Mouse (Mus musculus): ENCODE measurements around the gene Zmiz1.
A peak's percentile ranks its signal among the peaks of the same experiment; 100 is the strongest.

The Zmiz1 gene

DNA sequence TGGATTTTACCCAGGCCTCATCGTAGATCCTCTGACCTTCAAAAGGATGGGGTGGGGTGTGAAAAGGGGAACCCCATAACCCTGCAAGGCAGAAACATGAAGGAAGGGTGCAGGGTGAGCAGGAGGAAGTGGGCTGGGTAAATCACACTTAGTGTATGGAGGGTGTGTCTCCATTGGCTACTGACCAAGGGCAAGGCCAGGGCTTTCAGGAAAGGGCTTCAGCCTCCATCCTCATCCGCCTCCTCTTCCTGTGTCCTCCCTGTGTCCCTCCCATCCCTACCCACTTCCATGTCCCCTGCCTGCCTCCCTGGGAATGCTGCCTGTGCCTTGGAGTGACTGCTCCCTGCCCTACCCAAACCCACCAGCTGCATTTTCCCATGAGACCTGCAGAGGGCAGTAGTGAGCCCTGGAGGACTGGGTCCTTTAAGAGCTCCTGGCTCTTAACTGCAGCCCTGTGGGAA, 187.2 kb downstream of the Zmiz1 start:
- DNase-seq (ENCODE audit: low read depth): peak; percentile 80

- no peak for DNase-seq (ENCODE audit: low read depth)
These were observed 192.1 kb downstream of the Zmiz1 start for GRCm38 (mm10) chr14:25651131-25651530.

- no peak for DNase-seq (ENCODE audit: low read depth)
These were observed 192.9 kb downstream of the Zmiz1 start for GRCm38 (mm10) chr14:25651905-25652304.

DNA sequence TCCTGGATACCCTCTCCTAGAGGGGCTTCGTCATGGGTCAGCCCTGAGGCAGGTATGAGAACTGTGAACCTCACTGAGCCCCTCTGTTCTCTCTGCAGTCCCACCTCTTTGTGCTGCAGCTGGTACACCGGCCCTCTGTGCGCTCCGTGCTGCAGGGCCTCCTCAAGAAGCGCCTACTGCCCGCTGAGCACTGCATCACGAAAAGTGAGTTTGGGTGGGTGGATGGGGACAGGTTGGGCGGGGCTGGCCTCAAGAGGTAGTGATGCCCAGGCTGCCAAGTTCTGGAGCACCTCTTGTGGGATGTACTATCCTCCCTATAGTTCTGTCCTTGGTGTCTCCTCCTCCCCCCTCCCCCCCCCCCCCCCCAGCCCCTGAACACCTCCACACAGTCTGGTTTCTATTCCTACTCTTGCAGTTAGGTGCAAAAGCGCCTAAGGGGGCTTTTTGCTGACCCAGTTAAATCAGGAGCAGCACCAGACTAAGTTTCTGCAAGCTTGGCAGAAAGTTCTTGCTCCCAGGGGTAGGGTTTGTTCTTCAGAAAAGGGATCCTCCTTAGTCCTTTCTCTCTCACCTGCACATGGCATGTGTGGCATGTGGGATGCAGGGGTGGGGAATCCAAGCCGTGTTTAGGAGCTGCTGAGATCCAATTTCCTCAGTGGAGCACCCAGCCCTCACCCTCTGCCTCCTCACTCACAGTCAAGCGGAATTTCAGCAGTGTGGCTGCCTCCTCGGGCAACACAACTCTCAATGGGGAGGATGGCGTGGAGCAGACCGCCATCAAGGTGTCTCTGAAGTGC, 195.6 kb downstream of the Zmiz1 start:
- DNase-seq (ENCODE audit: low read depth): no peak

- DNase-seq (ENCODE audit: low read depth): no peak
These were observed 201.7 kb downstream of the Zmiz1 start for GRCm38 (mm10) chr14:25660661-25661060.

DNA sequence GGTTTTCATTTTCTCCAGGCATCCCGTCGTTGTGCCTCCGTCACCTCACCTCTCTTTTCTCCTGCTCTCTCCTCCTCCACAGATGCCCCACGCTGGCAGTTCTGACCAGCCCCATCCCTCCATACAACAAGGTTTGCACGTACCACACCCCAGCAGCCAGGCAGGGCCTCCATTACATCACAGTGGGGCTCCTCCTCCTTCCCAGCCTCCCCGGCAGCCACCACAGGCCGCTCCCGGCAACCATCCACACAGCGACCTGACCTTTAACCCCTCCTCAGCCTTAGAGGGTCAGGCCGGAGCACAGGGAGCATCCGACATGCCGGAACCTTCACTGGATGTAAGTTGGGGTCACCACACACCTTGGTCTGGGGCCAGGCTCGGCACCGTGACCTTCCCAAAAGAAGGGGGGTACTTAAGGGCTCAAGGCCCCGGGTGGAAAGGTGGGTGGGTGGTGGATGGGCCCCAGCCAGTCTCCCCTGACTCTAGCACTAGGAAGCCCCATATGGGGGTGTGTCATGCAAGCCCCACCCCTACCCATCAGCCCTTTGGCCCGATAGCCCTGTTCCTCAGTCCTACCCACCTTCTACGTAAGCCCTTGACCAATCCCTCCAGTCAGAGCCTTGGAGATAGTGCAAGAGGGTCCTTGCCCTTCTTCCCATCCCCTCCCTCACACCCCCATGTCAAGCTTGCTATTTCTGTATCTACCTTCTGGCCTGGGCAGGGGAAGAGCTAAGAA, 202.4 kb downstream of the Zmiz1 start:
- DNase-seq (ENCODE audit: low read depth): no peak

DNA sequence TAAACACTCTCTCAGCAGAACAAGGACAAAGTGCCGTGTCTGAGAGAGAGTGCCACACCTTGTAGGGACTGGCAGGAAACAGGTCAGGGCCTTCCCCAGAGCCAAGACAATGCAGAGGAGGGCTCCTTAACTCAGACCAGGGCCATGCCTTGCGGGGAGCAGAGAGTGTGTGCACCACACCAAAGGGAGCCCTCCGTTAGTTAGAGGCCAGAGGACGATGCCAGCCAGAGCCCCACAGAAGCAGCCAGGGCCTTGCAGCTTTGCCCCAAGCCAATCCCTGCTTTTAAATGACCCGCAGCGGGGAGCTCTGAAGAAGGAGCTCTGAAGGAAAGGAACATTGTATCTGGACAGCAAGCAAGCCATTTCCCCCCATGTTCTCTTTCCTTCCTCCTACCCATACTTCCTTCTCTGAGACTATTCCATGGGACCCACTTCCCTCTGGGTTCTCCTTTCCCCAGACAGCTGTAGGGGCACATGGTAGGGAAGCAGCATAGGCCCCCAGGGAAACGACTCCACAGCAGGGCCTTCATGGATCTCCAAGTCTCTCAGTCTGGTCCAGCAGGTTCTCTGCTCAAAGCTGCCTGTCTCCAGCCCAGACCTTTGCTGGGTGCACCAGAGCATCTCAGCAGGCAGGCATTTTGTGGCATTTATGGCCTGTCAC, 204.8 kb downstream of the Zmiz1 start:
- no peak for DNase-seq (ENCODE audit: low read depth)

- DNase-seq (ENCODE audit: low read depth): no peak
These were observed 205.3 kb downstream of the Zmiz1 start for GRCm38 (mm10) chr14:25664310-25664695.

DNA sequence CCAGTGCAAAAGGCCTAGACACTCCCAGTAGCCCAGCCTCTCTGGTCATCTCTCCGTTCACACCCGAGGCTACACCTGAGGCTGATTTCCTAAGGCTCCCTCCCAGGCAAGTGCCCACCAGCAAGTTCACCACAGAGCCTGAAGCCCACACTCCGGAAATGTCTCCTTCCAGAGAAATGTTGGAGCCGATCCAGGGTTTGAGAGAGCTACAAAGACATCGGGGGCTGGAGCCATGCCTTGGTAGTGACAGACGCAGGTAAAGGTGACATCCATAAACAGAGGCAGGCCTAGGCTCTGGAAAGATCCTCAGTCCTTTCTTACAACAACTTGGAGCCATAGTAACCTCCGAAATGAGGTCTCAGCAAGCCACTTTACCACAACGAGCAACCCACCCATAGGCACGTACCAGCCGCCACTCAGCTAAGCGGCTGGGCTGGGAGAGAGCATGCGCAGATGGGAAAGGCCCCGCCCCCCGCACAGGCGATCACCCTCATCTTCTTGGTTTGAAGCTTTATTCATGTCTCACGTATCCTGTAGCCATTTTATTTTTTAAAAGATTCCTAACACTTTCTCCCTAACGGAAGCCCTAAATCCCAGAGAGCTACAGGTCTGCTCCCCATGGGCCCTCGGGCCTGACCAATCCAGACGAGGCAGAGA, 206.5 kb downstream of the Zmiz1 start:
- DNase-seq (ENCODE audit: low read depth): no peak

DNA sequence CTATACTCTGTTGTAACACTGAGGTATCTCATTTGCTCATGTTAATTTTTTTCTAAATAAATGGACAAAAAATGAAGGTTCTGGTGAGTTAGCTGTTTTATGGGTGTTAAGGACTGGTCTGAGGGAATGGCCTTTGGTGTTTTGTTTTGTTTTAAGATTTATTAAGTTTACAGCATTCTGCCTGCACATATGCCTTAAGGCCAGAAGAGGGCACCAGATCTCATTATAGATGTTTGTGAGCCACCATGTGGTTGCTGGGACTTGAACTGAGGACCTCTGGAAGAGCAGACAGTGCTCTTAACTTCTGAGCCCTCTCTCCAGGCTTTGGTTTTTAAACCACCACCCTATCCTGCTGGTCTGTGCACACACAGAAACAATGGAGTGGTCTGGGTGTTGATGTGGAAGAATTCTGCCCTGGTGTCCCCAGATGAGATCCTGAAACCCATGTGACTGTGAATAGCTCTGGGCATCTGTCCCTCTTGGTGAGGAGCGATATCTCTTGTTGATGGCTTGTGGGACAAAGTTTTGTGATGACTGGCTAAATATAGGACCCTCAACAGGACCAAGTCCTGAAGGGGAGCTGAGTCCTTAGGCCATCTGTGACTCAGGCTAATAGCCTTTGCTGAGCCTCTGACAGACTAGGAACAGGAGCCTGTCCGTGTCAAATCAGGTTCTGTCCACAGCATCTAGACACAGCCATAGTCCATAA, 207.8 kb downstream of the Zmiz1 start:
- DNase-seq (ENCODE audit: low read depth): peak; percentile 35

GRCm38 (mm10) chr14:25667587-25667986, 208.6 kb downstream of the Zmiz1 start:
- no peak for DNase-seq (ENCODE audit: low read depth)

DNA sequence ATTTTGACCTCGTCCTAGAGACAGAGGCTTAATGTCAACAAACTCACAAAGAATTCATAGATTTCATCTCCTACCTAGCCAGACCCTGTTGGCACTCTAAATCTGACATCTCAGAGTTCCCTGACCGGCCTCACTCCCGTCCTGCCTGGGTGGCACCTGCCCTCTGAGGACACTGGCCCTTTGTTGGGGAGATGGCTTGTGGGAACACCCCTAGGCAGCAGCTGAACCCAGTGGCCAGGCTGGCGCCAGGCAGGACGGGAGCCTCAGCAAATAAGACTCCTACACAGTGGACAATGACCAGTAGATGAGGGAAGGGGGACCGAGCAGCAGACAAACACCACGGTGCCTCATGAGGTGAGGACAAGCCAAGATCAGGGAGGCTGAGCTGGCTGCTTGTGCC, 220.6 kb downstream of the Zmiz1 start:
- DNase-seq (ENCODE audit: low read depth): no peak

DNA sequence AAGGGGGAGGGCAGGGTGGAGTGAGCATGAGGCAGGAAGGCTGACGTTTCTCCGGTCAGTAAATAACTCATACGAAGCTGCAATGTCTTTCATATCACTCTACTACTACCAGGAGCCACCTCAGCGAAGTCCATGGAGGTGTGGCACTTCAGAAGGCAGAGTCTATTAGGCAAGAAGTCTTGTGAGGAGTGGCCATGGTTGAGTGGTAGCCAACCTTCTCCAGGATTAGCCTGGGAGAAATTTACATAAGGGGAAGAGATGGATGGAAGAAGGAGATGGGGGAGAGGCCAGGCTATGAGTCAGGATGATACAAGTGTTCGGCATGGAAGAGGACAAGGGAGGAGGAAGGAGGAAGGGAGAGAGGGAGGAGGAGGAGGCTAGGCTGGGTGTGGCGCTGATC, 223.0 kb downstream of the Zmiz1 start:
- no peak for DNase-seq (ENCODE audit: low read depth)

GRCm38 (mm10) chr14:25686216-25686945, 227.4 kb downstream of the Zmiz1 start:
- DNase-seq (ENCODE audit: low read depth): no peak

GRCm38 (mm10) chr14:25686983-25687901, 228.3 kb downstream of the Zmiz1 start:
- no peak for DNase-seq (ENCODE audit: low read depth)

DNA sequence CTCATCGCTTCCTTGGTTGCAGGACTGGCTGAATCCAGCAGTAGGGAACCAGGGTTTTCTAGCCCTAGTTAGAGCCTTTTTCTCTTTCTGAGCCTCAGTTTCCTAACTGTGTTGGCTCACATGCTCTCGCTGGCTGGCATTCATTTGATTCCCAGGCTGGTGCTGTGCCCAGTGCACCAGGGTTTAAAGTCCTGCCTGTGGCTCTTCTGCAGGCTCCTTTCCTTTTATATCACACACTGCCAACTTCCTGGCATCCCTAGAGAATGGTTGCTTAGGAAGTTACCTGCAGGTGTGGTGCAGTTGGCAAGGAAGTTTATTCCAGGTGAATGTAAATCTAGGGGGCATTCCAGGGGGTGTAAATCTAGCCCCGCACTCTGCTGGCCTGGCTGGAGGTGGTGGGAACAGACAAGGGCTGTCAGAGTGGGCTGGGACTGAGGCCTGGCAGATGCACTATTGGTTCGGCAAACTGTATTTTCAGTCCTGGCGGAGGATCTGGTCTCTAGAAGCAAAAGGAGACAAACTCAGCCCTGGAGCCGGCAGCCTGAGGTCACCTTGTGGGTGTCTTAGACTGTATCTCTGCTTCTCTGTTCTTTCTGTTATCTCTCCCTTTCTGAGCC, 234.4 kb downstream of the Zmiz1 start:
- DNase-seq (ENCODE audit: low read depth): no peak

DNA sequence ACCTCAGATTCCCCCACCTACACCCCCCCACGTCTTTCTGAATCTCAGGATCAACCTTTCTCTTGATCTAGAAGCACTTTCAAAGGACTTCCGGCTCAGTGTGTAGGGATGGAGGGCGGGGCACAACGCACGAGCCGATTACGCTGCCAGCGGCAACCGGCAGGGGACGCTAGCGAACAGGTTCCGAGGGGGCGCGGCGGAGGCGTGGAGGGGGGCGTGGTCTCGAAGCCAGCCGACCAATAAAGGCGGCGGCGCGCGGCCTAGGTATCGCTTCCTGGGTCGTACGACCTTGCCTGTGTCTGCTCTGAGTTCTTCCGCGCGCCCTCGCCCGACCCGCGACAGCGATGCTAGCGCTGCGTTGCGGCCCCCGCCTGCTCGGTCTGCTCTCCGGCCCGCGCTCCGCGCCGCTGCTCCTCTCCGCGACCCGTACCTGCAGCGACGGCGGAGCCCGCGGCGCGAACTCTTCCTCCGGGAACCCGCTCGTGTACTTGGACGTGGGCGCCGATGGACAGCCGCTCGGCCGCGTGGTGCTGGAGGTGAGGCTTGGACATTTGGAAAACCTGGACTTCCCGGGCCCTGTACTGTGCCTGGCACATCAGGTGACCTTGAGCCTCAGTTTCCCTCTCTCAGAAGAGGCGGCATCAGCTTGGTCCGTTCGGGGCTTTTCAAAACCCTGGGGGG, 235.0 kb downstream of the Zmiz1 start, which contains the start of gene Ppif:
Ppif (plus strand) TSS at position 267 of the 681 bp plus-strand sequence.
- DNase-seq (ENCODE audit: low read depth): peak; percentile 99

DNA sequence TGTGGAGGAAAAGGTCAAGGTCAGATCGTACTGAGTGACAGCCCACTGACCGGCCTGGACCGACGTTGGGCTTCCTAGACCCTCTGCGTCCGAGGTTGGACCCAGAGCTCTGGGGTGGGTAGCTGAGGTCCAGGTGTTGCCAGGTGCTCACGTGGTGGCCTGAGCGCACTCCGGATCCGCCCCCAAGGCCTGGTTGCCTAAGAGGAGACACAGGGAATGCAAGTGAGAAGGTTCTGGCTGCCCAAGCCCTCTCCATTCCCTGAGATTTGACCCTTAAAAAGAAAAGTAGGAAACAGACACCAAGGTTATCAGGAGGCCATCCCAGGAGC, 235.5 kb downstream of the Zmiz1 start:
- DNase-seq (ENCODE audit: low read depth): peak; percentile 46

GRCm38 (mm10) chr14:25695059-25695458, 236.1 kb downstream of the Zmiz1 start:
- DNase-seq (ENCODE audit: low read depth): peak; percentile 43
